Mouse (Mus musculus): ENCODE results near the gene Samd8.

Samd8 gene

GRCm38 (mm10) chr14:21825786-21826491 lies 75.6 kb downstream of the Samd8 start:
- no peak for DNase-seq (ENCODE audit: low read depth)

GRCm38 (mm10) chr14:21830876-21831767 lies 80.8 kb downstream of the Samd8 start:
- DNase-seq (ENCODE audit: low read depth), result peak; percentile 97

- peak; percentile 65 for DNase-seq (ENCODE audit: low read depth)
These were observed 81.6 kb downstream of the Samd8 start for GRCm38 (mm10) chr14:21831830-21832403.

GRCm38 (mm10) chr14:21838336-21839017 lies 88.1 kb downstream of the Samd8 start:
- DNase-seq (ENCODE audit: low read depth), result no peak

GRCm38 (mm10) chr14:21841819-21842592 lies 91.7 kb downstream of the Samd8 start:
- no peak for DNase-seq (ENCODE audit: low read depth)

- no peak for DNase-seq (ENCODE audit: low read depth)
These were observed 92.9 kb downstream of the Samd8 start for GRCm38 (mm10) chr14:21843263-21843662.

GRCm38 (mm10) chr14:21846827-21847380 lies 96.6 kb downstream of the Samd8 start:
- DNase-seq (ENCODE audit: low read depth), result no peak

GRCm38 (mm10) chr14:21847381-21848165 lies 97.2 kb downstream of the Samd8 start:
- DNase-seq (ENCODE audit: low read depth), result peak; percentile 44

Data from naive thymus-derived CD4-positive, alpha-beta T cell, adult 2 months (primary cell).